In the genomic region with DNA sequence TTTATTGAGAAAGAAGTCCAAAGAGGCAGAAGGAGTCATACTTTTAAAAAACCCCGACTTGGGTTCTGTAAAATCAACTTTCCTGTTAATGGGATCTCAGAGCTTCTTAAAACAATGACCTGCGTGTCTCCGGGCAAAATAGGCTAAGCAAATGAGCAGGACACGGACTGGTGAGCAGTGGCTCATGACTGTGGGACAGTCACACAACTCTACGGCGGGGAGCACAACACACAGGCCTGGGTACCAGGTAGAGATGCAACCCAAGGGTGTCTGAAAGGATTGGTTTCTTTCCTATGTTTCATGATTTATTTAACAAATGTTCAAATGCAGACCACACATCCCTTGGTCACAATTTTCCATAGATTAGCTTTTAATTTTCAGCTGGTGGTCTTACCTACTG, we compare ENCODE assay signal across 24 mouse cellular contexts.
DNase-seq lines count a peak whose midpoint lies in the region; ATAC-seq and TF ChIP-seq lines count a peak whose summit lies in the region.
"Had no signal": no experiment of that assay in that cellular context is flagged by ENCODE, and none has a peak within 500 bp of the region (broad histone marks: within the 10 kb centered on the region; RNA-seq: fewer than 3 reads in every experiment).

No protein-coding gene starts in this region.

- H3K36me3 ChIP-seq in kidney, postnatal 0 days (ENCODE audit: insufficient read depth, low read length) = no peaks in the 10 kb centered on the region
- H3K36me3 ChIP-seq in embryonic facial prominence, embryonic 13.5 days = no peaks in the 10 kb centered on the region
- H3K36me3 ChIP-seq: hindbrain, embryonic 15.5 days; liver, embryonic 13.5 days; midbrain, embryonic 10.5 days; stomach, embryonic 15.5 days had no signal

- WGBS in kidney, postnatal 0 days = 11% methylated on average over 6 of the region's 6 CpGs
- WGBS in embryonic facial prominence, embryonic 13.5 days = 43% methylated on average over 6 of the region's 6 CpGs

- no peaks in the 10 kb centered on the region for H3K4me1 ChIP-seq in kidney, postnatal 0 days (replicated peaks; ENCODE audit: insufficient read depth, low read length)
- H3K4me1 ChIP-seq in embryonic facial prominence, embryonic 13.5 days = peaks cover 10% of the 10 kb centered on the region
- H3K4me1 ChIP-seq: liver, embryonic 13.5 days; stomach, embryonic 15.5 days had no signal

- no peak overlapping the region for H3K4me3 ChIP-seq in kidney, postnatal 0 days (replicated peaks; ENCODE audit: low read depth, low read length)
- no peak overlapping the region for H3K4me3 ChIP-seq in embryonic facial prominence, embryonic 13.5 days
- H3K4me3 ChIP-seq: hindbrain, embryonic 15.5 days; left cerebral cortex, adult 2 months; liver, embryonic 13.5 days; midbrain, embryonic 10.5 days; stomach, embryonic 15.5 days had no signal

- H3K27ac ChIP-seq in kidney, postnatal 0 days = no peak overlapping the region
- no peak overlapping the region; the same call in 1 of the 2 replicates for H3K27ac ChIP-seq in embryonic facial prominence, embryonic 13.5 days
- H3K27ac ChIP-seq: hindbrain, embryonic 15.5 days; left cerebral cortex, adult 2 months; liver, embryonic 13.5 days; midbrain, embryonic 10.5 days; stomach, embryonic 15.5 days had no signal

- TF ChIP-seq CTCF in kidney, postnatal 0 days (IDR thresholded peaks at IDR 0.05; ENCODE audit: low read depth) = no peak

- H3K9me3 ChIP-seq in kidney, postnatal 0 days (replicated peaks; ENCODE audit: low read length) = no peaks in the 10 kb centered on the region
- no peaks in the 10 kb centered on the region for H3K9me3 ChIP-seq in embryonic facial prominence, embryonic 13.5 days
- H3K9me3 ChIP-seq: hindbrain, embryonic 15.5 days; liver, embryonic 13.5 days; midbrain, embryonic 10.5 days; stomach, embryonic 15.5 days had no signal

- H3K27me3 ChIP-seq in kidney, postnatal 0 days (ENCODE audit: insufficient read depth, low read length) = no peaks in the 10 kb centered on the region
- no peaks in the 10 kb centered on the region for H3K27me3 ChIP-seq in embryonic facial prominence, embryonic 13.5 days
- H3K27me3 ChIP-seq: hindbrain, embryonic 15.5 days; liver, embryonic 13.5 days; stomach, embryonic 15.5 days had no signal

- no peak overlapping the region for H3K9ac ChIP-seq in kidney, postnatal 0 days (ENCODE audit: low read depth, low read length)
- no peak overlapping the region for H3K9ac ChIP-seq in embryonic facial prominence, embryonic 13.5 days
- H3K9ac ChIP-seq: forebrain, postnatal 0 days; hindbrain, embryonic 15.5 days; liver, embryonic 13.5 days; lung, embryonic 14.5 days; stomach, embryonic 15.5 days had no signal

- H3K4me2 ChIP-seq in kidney, postnatal 0 days (ENCODE audit: low read length) = peak overlapping the region; percentile 38
- H3K4me2 ChIP-seq in embryonic facial prominence, embryonic 13.5 days = peak overlapping the region; percentile 24; the same call in 1 of the 2 replicates
- H3K4me2 ChIP-seq: liver, embryonic 13.5 days; lung, embryonic 14.5 days; stomach, embryonic 15.5 days had no signal

- ATAC-seq in kidney, postnatal 0 days (replicated peaks; ENCODE audit: low FRiP score, low read depth) = peak; percentile 57; the same call in 1 of the 2 replicates
- ATAC-seq in embryonic facial prominence, embryonic 13.5 days (ENCODE audit: insufficient number of reproducible peaks, insufficient read depth, low FRiP score, low TSS enrichment, low read depth) = no peak
- ATAC-seq: CD4-positive, CD25-positive, alpha-beta regulatory T cell, adult 4 months; forebrain, postnatal 0 days; intestine, postnatal 0 days; Patski had no signal

- peak; percentile 9 for DNase-seq in embryo, embryonic 9.5 days (ENCODE audit: extremely low spot score)
- DNase-seq in embryo, embryonic 10 days (ENCODE audit: low spot score) = no peak
- no peak for DNase-seq in kidney, postnatal 0 days (ENCODE audit: low spot score)
- DNase-seq in kidney, adult 9 months = no peak
- peak; percentile 8 for DNase-seq in mesoderm, embryonic 11.5 days (ENCODE audit: low read depth, low spot score)
- DNase-seq in left cerebral cortex, adult 11 months (ENCODE audit: low spot score) = no peak
- no peak for DNase-seq in gastrocnemius, adult 18-20 months (ENCODE audit: low spot score)
- DNase-seq: adrenal gland, adult 8-10 months; cerebellum, adult 9-11 months; left cerebral cortex, postnatal 4 days; liver, embryonic 13.5 days; right cerebral cortex, postnatal 25 days; thymus, adult 18-20 months; thymus, postnatal 4 days had no signal

Comparison
In these comparisons a context has a peak if more than half of its experiments do, and no peak if none do; other contexts are left out.
1. DNase-seq: peak in embryo, embryonic 9.5 days (single experiment) and mesoderm, embryonic 11.5 days (single experiment); none in embryo, embryonic 10 days (single experiment), kidney, postnatal 0 days (single experiment), kidney, adult 9 months (single experiment), left cerebral cortex, adult 11 months (single experiment) and gastrocnemius, adult 18-20 months (single experiment).